Mouse (Mus musculus): Measurements from ENCODE around the gene Sart3. TPM values are rescaled to one million over a fixed set of nuclear protein-coding genes. Genes with fewer than 3 reads are reported as not detected.
"Not testable (repeated sequence)": the region's sequence is repeated elsewhere in the genome, so short reads cannot be mapped to it uniquely, and the experiment has no call there.

The Sart3 gene
- total and polyA plus RNA-seq, 2 experiments from 2014 or later: 28.5 to 54.0 TPM

GRCm38 (mm10) chr5:113790453-113791196 lies 18.3 kb upstream of the Sart3 start:
- WGBS: 83% methylated on average over 11 of the region's 11 CpGs

GRCm38 (mm10) chr5:113789075-113789788 lies 16.9 kb upstream of the Sart3 start:
- WGBS: 52% methylated on average over 7 of the region's 7 CpGs
- Histone ChIP-seq H3K4me3 (ENCODE audit: low read depth, low read length) (no peak overlapping the region), H3K36me3 (ENCODE audit: insufficient read depth) (no peaks in the 10 kb centered on the region), H3K27ac (ENCODE audit: low read depth, low read length) (no peak overlapping the region), H3K4me1 (ENCODE audit: insufficient read depth) (no peaks in the 10 kb centered on the region), H3K27me3 (ENCODE audit: insufficient read depth, low read length) (no peaks in the 10 kb centered on the region), H3K9me3 (ENCODE audit: low read length) (no peaks in the 10 kb centered on the region), H3K9ac (no peak overlapping the region), H3K4me2 (ENCODE audit: low read depth) (no peak overlapping the region)
- ATAC-seq: no peak
- no peak for TF ChIP-seq CTCF (IDR thresholded peaks at IDR 0.05; ENCODE audit: low read depth)
- no peak for DNase-seq

More at GRCm38 (mm10) chr5:113790453-113791196, 18.3 kb upstream of the Sart3 start:
- H3K4me3 ChIP-seq (ENCODE audit: low read depth, low read length): no peak overlapping the region
- no peak overlapping the region for H3K9ac ChIP-seq
- no peak overlapping the region for H3K27ac ChIP-seq (ENCODE audit: low read depth, low read length)
- H3K36me3 ChIP-seq (ENCODE audit: insufficient read depth): no peaks in the 10 kb centered on the region
- TF ChIP-seq CTCF (IDR thresholded peaks at IDR 0.05; ENCODE audit: low read depth): no peak
- no peak overlapping the region for H3K4me2 ChIP-seq (ENCODE audit: low read depth)
- H3K9me3 ChIP-seq (ENCODE audit: low read length): no peaks in the 10 kb centered on the region
- no peak for DNase-seq
- H3K4me1 ChIP-seq (ENCODE audit: insufficient read depth): no peaks in the 10 kb centered on the region
- ATAC-seq: no peak
- no peaks in the 10 kb centered on the region for H3K27me3 ChIP-seq (ENCODE audit: insufficient read depth, low read length)

- no peaks in the 10 kb centered on the region for H3K9me3 ChIP-seq (ENCODE audit: low read length)
- no peaks in the 10 kb centered on the region for H3K27me3 ChIP-seq (ENCODE audit: insufficient read depth, low read length)
- no peak overlapping the region for H3K4me3 ChIP-seq (ENCODE audit: low read depth, low read length)
- no peaks in the 10 kb centered on the region for H3K4me1 ChIP-seq (ENCODE audit: insufficient read depth)
- TF ChIP-seq CTCF (IDR thresholded peaks at IDR 0.05; ENCODE audit: low read depth): no peak
- H3K27ac ChIP-seq (ENCODE audit: low read depth, low read length): no peak overlapping the region
- no peak overlapping the region for H3K9ac ChIP-seq
- H3K4me2 ChIP-seq (ENCODE audit: low read depth): no peak overlapping the region
- WGBS: 66% methylated on average over 6 of the region's 6 CpGs
- DNase-seq (no peak), ATAC-seq (no peak)
- H3K36me3 ChIP-seq (ENCODE audit: insufficient read depth): no peaks in the 10 kb centered on the region
Measured at GRCm38 (mm10) chr5:113788645-113789044, 16.3 kb upstream of the Sart3 start.

GRCm38 (mm10) chr5:113786985-113787384 lies 14.7 kb upstream of the Sart3 start:
- no peak for ATAC-seq
- H3K9me3 ChIP-seq (ENCODE audit: low read length): no peaks in the 10 kb centered on the region
- WGBS: 85% methylated on average over 5 of the region's 5 CpGs
- H3K4me1 ChIP-seq (ENCODE audit: insufficient read depth): no peaks in the 10 kb centered on the region
- H3K4me3 ChIP-seq (ENCODE audit: low read depth, low read length): no peak overlapping the region
- no peak overlapping the region for H3K4me2 ChIP-seq (ENCODE audit: low read depth)
- DNase-seq: no peak
- TF ChIP-seq CTCF (IDR thresholded peaks at IDR 0.05; ENCODE audit: low read depth): no peak
- no peak overlapping the region for H3K9ac ChIP-seq
- H3K27ac ChIP-seq (ENCODE audit: low read depth, low read length): no peak overlapping the region
- no peaks in the 10 kb centered on the region; the same call in 1 of the 2 replicates for H3K27me3 ChIP-seq (ENCODE audit: insufficient read depth, low read length)
- no peaks in the 10 kb centered on the region for H3K36me3 ChIP-seq (ENCODE audit: insufficient read depth)

- not testable (repeated sequence) for H3K4me1 ChIP-seq (ENCODE audit: insufficient read depth); H3K4me2 ChIP-seq (ENCODE audit: low read depth); H3K9me3 ChIP-seq (ENCODE audit: low read length); DNase-seq; H3K36me3 ChIP-seq (ENCODE audit: insufficient read depth); H3K4me3 ChIP-seq (ENCODE audit: low read depth, low read length); H3K9ac ChIP-seq; ATAC-seq; H3K27ac ChIP-seq (ENCODE audit: low read depth, low read length); H3K27me3 ChIP-seq (ENCODE audit: insufficient read depth, low read length)
- WGBS: 35% methylated on average over 3 of the region's 3 CpGs
Measured at GRCm38 (mm10) chr5:113784104-113784503, 11.8 kb upstream of the Sart3 start.

- Histone ChIP-seq H3K27ac (ENCODE audit: low read depth, low read length) (no peak overlapping the region), H3K36me3 (ENCODE audit: insufficient read depth) (no peaks in the 10 kb centered on the region), H3K4me3 (ENCODE audit: low read depth, low read length) (no peak overlapping the region), H3K9me3 (ENCODE audit: low read length) (no peaks in the 10 kb centered on the region), H3K27me3 (ENCODE audit: insufficient read depth, low read length) (no peaks in the 10 kb centered on the region; the same call in 1 of the 2 replicates), H3K4me1 (ENCODE audit: insufficient read depth) (no peaks in the 10 kb centered on the region), H3K9ac (no peak overlapping the region), H3K4me2 (ENCODE audit: low read depth) (no peak overlapping the region)
- no peak for DNase-seq
- WGBS: 19% methylated on average over 12 of the region's 12 CpGs
- no peak; the same call in 1 of the 2 replicates for ATAC-seq
- TF ChIP-seq CTCF (IDR thresholded peaks at IDR 0.05; ENCODE audit: low read depth): no peak
Measured at GRCm38 (mm10) chr5:113783581-113784001, 11.3 kb upstream of the Sart3 start.

- DNase-seq: no peak
- H3K27me3 ChIP-seq (ENCODE audit: insufficient read depth, low read length): no peaks in the 10 kb centered on the region; the same call in 1 of the 2 replicates
- no peak overlapping the region for H3K4me3 ChIP-seq (ENCODE audit: low read depth, low read length)
- WGBS: 93% methylated on average over 7 of the region's 7 CpGs
- no peaks in the 10 kb centered on the region for H3K36me3 ChIP-seq (ENCODE audit: insufficient read depth)
- ATAC-seq: no peak
- no peak overlapping the region for H3K27ac ChIP-seq (ENCODE audit: low read depth, low read length)
- H3K9ac ChIP-seq: no peak overlapping the region
- no peak for TF ChIP-seq CTCF (IDR thresholded peaks at IDR 0.05; ENCODE audit: low read depth)
- H3K4me2 ChIP-seq (ENCODE audit: low read depth): no peak overlapping the region
- no peaks in the 10 kb centered on the region for H3K9me3 ChIP-seq (ENCODE audit: low read length)
- H3K4me1 ChIP-seq (ENCODE audit: insufficient read depth): no peaks in the 10 kb centered on the region
Measured at GRCm38 (mm10) chr5:113782624-113783023, 10.3 kb upstream of the Sart3 start.

All from forebrain, postnatal 0 days (tissue).